Mouse (Mus musculus) intestine, embryonic 16.5 days (tissue): ENCODE measurements around the gene Jph3. TPM values are rescaled to one million over a fixed set of nuclear protein-coding genes. Genes with fewer than 3 reads are reported as not detected.

Source experiments
- ATAC-seq: fragments of 200-750 bp; cut with Nextera tagmentation; 2 replicates; pipeline ENCODE4 v1.8.0; 2017; ENCODE audit warnings: moderate TSS enrichment, moderate library complexity
- H3K27ac ChIP-seq: fragments of 300-500 bp; sonication (generic); 2 replicates; pipeline ENCODE4 v1.5.1; 2014; ENCODE audit warnings: mild to moderate bottlenecking, low read length
- H3K27me3 ChIP-seq: fragments of 300-500 bp; sonication (generic); replicated peaks from 2 replicates; pipeline ENCODE4 v1.6.1; 2014; ENCODE audit warnings: low read length, control low read depth, mixed read lengths; ENCODE audit not compliant: control insufficient read depth, insufficient read depth
- H3K36me3 ChIP-seq: fragments of 300-500 bp; sonication (generic); 2 replicates; pipeline ENCODE4 v1.6.1; 2014; ENCODE audit warnings: low read length, control low read depth; ENCODE audit not compliant: control insufficient read depth, insufficient read depth
- H3K4me1 ChIP-seq: fragments of 300-500 bp; sonication (generic); 2 replicates; pipeline ENCODE4 v1.6.1; 2014; ENCODE audit warnings: low read length, control low read depth, mixed read lengths; ENCODE audit not compliant: control insufficient read depth, insufficient read depth
- H3K4me2 ChIP-seq: fragments of 300-500 bp; sonication (generic); 2 replicates; pipeline ENCODE4 v1.6.1; 2014; ENCODE audit warnings: low read depth, low read length, control low read depth
- H3K4me3 ChIP-seq: fragments of 300-500 bp; sonication (generic); 2 replicates; pipeline ENCODE4 v1.5.1; 2014; ENCODE audit warnings: mild to moderate bottlenecking, low read length
- H3K9ac ChIP-seq: fragments of 300-500 bp; sonication (generic); 2 replicates; pipeline ENCODE4 v1.6.1; 2014; ENCODE audit warnings: low read depth, low read length
- H3K9me3 ChIP-seq: fragments of 300-500 bp; sonication (generic); 2 replicates; pipeline ENCODE4 v1.6.1; 2016; ENCODE audit warnings: low read length, control low read depth; ENCODE audit not compliant: control insufficient read depth
- WGBS: fragments of 180-500 bp; shearing (Covaris S2); extraction: QIAGEN DNeasy Blood & Tissue Kit; methylation state at CpG from one replicate; pipeline ENCODE4 v1.1.7; 2014; 5-methylcytosine and 5-hydroxymethylcytosine counted together
- polyA plus RNA-seq: library from polyadenylated mRNA; unstranded; fragments of >200 nt; fragmentation: Nextera tagmentation; extraction: Ambion mirVana; gene quantifications from 2 replicates; pipeline ENCODE4 v1.2.1, GENCODE M21; 2015

Gene Jph3
- polyA plus RNA-seq, 1 experiment from 2014 or later: 2.8 TPM

GRCm38 (mm10) chr8:121809524-121810155 lies 80.2 kb downstream of the Jph3 start:
- no peaks in the 10 kb centered on the region for H3K4me1 ChIP-seq
- H3K4me2 ChIP-seq: no peak overlapping the region
- H3K9me3 ChIP-seq: no peaks in the 10 kb centered on the region
- H3K4me3 ChIP-seq: no peak overlapping the region
- peaks cover 3% of the 10 kb centered on the region; the same call in 1 of the 2 replicates for H3K36me3 ChIP-seq
- no peak overlapping the region for H3K9ac ChIP-seq
- WGBS: 90% methylated on average over 11 of the region's 11 CpGs
- no peak for ATAC-seq
- no peaks in the 10 kb centered on the region for H3K27me3 ChIP-seq
- H3K27ac ChIP-seq: no peak overlapping the region

- Histone ChIP-seq H3K27ac (no peak overlapping the region), H3K9ac (no peak overlapping the region), H3K9me3 (no peaks in the 10 kb centered on the region), H3K36me3 (peaks cover 5% of the 10 kb centered on the region; the same call in 1 of the 2 replicates), H3K4me1 (no peaks in the 10 kb centered on the region), H3K27me3 (no peaks in the 10 kb centered on the region), H3K4me3 (no peak overlapping the region), H3K4me2 (no peak overlapping the region)
- ATAC-seq: no peak
- WGBS: 87% methylated on average over 3 of the region's 3 CpGs
Measured at GRCm38 (mm10) chr8:121811502-121811901, 82.1 kb downstream of the Jph3 start.

GRCm38 (mm10) chr8:121811931-121812570 lies 82.6 kb downstream of the Jph3 start:
- Histone ChIP-seq H3K9me3 (no peaks in the 10 kb centered on the region), H3K9ac (no peak overlapping the region), H3K4me2 (no peak overlapping the region), H3K4me3 (no peak overlapping the region), H3K27me3 (no peaks in the 10 kb centered on the region), H3K4me1 (no peaks in the 10 kb centered on the region), H3K36me3 (peaks cover 5% of the 10 kb centered on the region), H3K27ac (no peak overlapping the region)
- ATAC-seq: no peak
- WGBS: 91% methylated on average over 12 of the region's 12 CpGs

- Histone ChIP-seq H3K4me2 (no peak overlapping the region), H3K36me3 (peaks cover 4% of the 10 kb centered on the region), H3K27ac (no peak overlapping the region), H3K9ac (no peak overlapping the region), H3K4me3 (no peak overlapping the region), H3K4me1 (no peaks in the 10 kb centered on the region), H3K9me3 (no peaks in the 10 kb centered on the region), H3K27me3 (no peaks in the 10 kb centered on the region)
- 81% methylated on average over 7 of the region's 7 CpGs for WGBS
- ATAC-seq: no peak
Measured at GRCm38 (mm10) chr8:121818226-121818625, 88.8 kb downstream of the Jph3 start.

GRCm38 (mm10) chr8:121820840-121821239 lies 91.4 kb downstream of the Jph3 start:
- Histone ChIP-seq H3K4me3 (no peak overlapping the region), H3K9me3 (no peaks in the 10 kb centered on the region), H3K27ac (no peak overlapping the region), H3K36me3 (peaks cover 2% of the 10 kb centered on the region; the same call in 1 of the 2 replicates), H3K4me2 (no peak overlapping the region), H3K27me3 (no peaks in the 10 kb centered on the region), H3K4me1 (no peaks in the 10 kb centered on the region), H3K9ac (no peak overlapping the region)
- 94% methylated on average over 6 of the region's 6 CpGs for WGBS
- no peak for ATAC-seq

GRCm38 (mm10) chr8:121821320-121821719 lies 91.9 kb downstream of the Jph3 start:
- no peak for ATAC-seq
- H3K4me1 ChIP-seq: no peaks in the 10 kb centered on the region
- no peaks in the 10 kb centered on the region for H3K27me3 ChIP-seq
- H3K4me2 ChIP-seq: no peak overlapping the region
- WGBS: 87% methylated on average over 11 of the region's 11 CpGs
- no peak overlapping the region for H3K9ac ChIP-seq
- H3K27ac ChIP-seq: no peak overlapping the region
- no peaks in the 10 kb centered on the region for H3K9me3 ChIP-seq
- no peak overlapping the region for H3K4me3 ChIP-seq
- no peaks in the 10 kb centered on the region; the same call in 1 of the 2 replicates for H3K36me3 ChIP-seq

GRCm38 (mm10) chr8:121821770-121822169 lies 92.3 kb downstream of the Jph3 start:
- no peak overlapping the region for H3K4me2 ChIP-seq
- no peaks in the 10 kb centered on the region for H3K9me3 ChIP-seq
- no peak overlapping the region for H3K27ac ChIP-seq
- no peaks in the 10 kb centered on the region for H3K4me1 ChIP-seq
- 89% methylated on average over 9 of the region's 9 CpGs for whole genome bisulfite sequencing
- no peaks in the 10 kb centered on the region; the same call in 1 of the 2 replicates for H3K36me3 ChIP-seq
- ATAC-seq: no peak
- no peaks in the 10 kb centered on the region for H3K27me3 ChIP-seq
- no peak overlapping the region for H3K9ac ChIP-seq
- H3K4me3 ChIP-seq: no peak overlapping the region

- 93% methylated on average over 5 of the region's 5 CpGs for WGBS
- H3K36me3 ChIP-seq: no peaks in the 10 kb centered on the region
- H3K27me3 ChIP-seq: no peaks in the 10 kb centered on the region
- H3K4me3 ChIP-seq: no peak overlapping the region
- H3K9ac ChIP-seq: no peak overlapping the region
- ATAC-seq: no peak
- H3K4me1 ChIP-seq: peaks cover 16% of the 10 kb centered on the region
- H3K27ac ChIP-seq: no peak overlapping the region
- H3K4me2 ChIP-seq: no peak overlapping the region
- no peaks in the 10 kb centered on the region for H3K9me3 ChIP-seq
Measured at GRCm38 (mm10) chr8:121827726-121828125, 98.3 kb downstream of the Jph3 start.

GRCm38 (mm10) chr8:121828376-121829023 lies 99.1 kb downstream of the Jph3 start:
- Histone ChIP-seq H3K27ac (no peak overlapping the region), H3K4me3 (peak overlapping the region; percentile 83), H3K4me1 (peaks cover 16% of the 10 kb centered on the region), H3K27me3 (no peaks in the 10 kb centered on the region), H3K4me2 (peak overlapping the region; percentile 93), H3K36me3 (no peaks in the 10 kb centered on the region), H3K9ac (peak overlapping the region; percentile 84), H3K9me3 (no peaks in the 10 kb centered on the region)
- ATAC-seq: no peak
- WGBS: 28% methylated on average over 10 of the region's 10 CpGs
